Mouse (Mus musculus) erythroblast, embryonic 14.5 days (primary cell): Measurements from ENCODE around the gene Hist1h3d.
"Not testable (repeated sequence)": the region's sequence is repeated elsewhere in the genome, so short reads cannot be mapped to it uniquely, and the experiment has no call there.

Source experiments
- GATA1 ChIP-seq: IDR thresholded peaks from 2 replicates; pipeline ENCODE4 v1.6.1; 2012; ENCODE audit warnings: low read length, inconsistent platforms, mixed read lengths
- TAL1 ChIP-seq: IDR thresholded peaks from 3 replicates; pipeline ENCODE4 v1.6.1; 2012; ENCODE audit warnings: low read length, inconsistent platforms, mixed read lengths

- TF ChIP-seq TAL1, GATA1: not testable (repeated sequence)
Measured at GRCm38 (mm10) chr13:23535137-23536075, 40.2 kb upstream of the Hist1h3d start, which contains the start of gene Hist1h3g.
